Mouse (Mus musculus) spleen, adult 2 months (tissue): ENCODE measurements around the gene Smap1. TPM values are rescaled to one million over a fixed set of nuclear protein-coding genes. Genes with fewer than 3 reads are reported as not detected.

Experiments used
- DNase-seq, 2 experiments: peaks; one replicate each; pipeline versions ENCODE4 v3.0.0 to v3.0.0-alpha.2; 2012 to 2021; ENCODE audit warnings: low spot score in 2 of 2, low read depth in 1 of 2
- H3K27ac ChIP-seq: fragments of 200-500 bp; 2 replicates; pipeline ENCODE4 v1.5.1; 2012; ENCODE audit warnings: low read length, inconsistent platforms; ENCODE audit not compliant: insufficient read depth
- H3K27me3 ChIP-seq: fragments of 200-500 bp; 2 replicates; pipeline ENCODE4 v1.6.1; 2012; ENCODE audit warnings: mild to moderate bottlenecking, moderate library complexity, low read length, inconsistent platforms; ENCODE audit not compliant: control insufficient read depth, insufficient read depth
- H3K36me3 ChIP-seq: fragments of 200-500 bp; 2 replicates; pipeline ENCODE4 v1.6.1; 2012; ENCODE audit warnings: mild to moderate bottlenecking, low read length, inconsistent platforms; ENCODE audit not compliant: control insufficient read depth, insufficient read depth
- H3K4me1 ChIP-seq: fragments of 200-500 bp; 2 replicates; pipeline ENCODE4 v1.6.1; 2011; ENCODE audit warnings: inconsistent platforms; ENCODE audit not compliant: control insufficient read depth, insufficient read depth, insufficient read length
- H3K4me3 ChIP-seq: fragments of 200-500 bp; 2 replicates; pipeline ENCODE4 v1.5.1; 2011; ENCODE audit warnings: mild to moderate bottlenecking, inconsistent platforms; ENCODE audit not compliant: insufficient read depth, insufficient read length; ENCODE audit errors: extremely low read depth
- CTCF ChIP-seq: fragments of 200-500 bp; IDR thresholded peaks from 2 replicates; pipeline ENCODE4 v1.5.1; 2011; ENCODE audit warnings: mild to moderate bottlenecking, inconsistent platforms; ENCODE audit not compliant: insufficient read depth, insufficient read length, insufficient replicate concordance; ENCODE audit errors: extremely low read depth
- POLR2A ChIP-seq: fragments of 200-500 bp; IDR thresholded peaks from 2 replicates; pipeline ENCODE4 v1.6.1; 2011; ENCODE audit warnings: low read depth, low read length, inconsistent platforms
- WGBS: fragments of 180-500 bp; shearing (Covaris S2); methylation state at CpG from one replicate; pipeline ENCODE4 v1.1.7; 2018; 5-methylcytosine and 5-hydroxymethylcytosine counted together
- polyA plus RNA-seq: library from polyadenylated mRNA; depleted of rRNA; stranded (reverse); fragments of >200 nt; gene quantifications from 2 replicates; pipeline ENCODE4 v1.2.3, GENCODE M21; 2012

Gene Smap1
- polyA plus RNA-seq, 1 experiment = 24.3 TPM

DNA sequence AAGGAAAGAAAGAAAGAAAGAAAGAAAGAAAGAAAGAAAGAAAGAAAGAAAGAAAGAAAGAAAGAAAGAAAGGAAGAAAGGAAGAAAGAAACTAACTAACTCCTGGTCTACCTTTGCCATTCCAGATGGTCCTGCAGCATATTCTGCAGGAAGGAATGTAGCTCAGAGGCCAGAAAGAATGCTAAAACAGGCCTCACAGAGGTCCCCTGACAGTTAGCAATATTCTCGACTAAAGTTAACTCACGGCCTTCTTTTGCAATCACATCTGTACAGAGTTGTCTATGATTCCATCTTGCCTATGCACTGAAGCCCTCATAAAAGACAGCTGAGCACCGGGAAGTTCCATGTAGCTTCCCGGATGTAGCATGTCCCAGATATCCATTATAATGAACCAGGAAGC lies 33.4 kb upstream of the Smap1 start:
- Histone ChIP-seq H3K27me3 (no peaks in the 10 kb centered on the region; the same call in 1 of the 2 replicates), H3K27ac (no peak overlapping the region), H3K36me3 (no peaks in the 10 kb centered on the region), H3K4me1 (no peaks in the 10 kb centered on the region), H3K4me3 (no peak overlapping the region)
- TF ChIP-seq CTCF = no peak
- no peak for TF ChIP-seq POLR2A
- no peak for DNase-seq
- WGBS = 94% methylated on average over 4 of the region's 4 CpGs

DNA sequence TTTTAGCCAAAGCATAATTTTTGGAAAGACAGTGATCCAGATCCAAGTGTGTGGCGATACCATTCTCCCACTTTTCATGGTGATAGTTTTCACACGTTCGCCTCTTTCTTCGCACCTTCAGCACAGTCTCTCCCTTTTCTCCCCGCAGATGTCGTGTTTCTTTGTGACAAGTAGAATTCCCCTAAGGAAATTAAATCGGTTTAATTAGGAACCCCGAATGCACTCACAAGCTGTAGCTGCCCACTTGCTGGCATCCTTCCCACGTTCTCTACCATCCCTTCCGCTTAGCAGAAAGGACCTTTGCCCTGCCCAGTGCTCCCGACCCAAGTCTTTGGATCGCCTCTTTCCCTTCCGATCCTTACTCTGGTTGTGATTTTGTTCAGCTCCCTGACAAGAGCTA lies 31.8 kb upstream of the Smap1 start:
- Histone ChIP-seq H3K4me3 (no peak overlapping the region), H3K27ac (no peak overlapping the region), H3K4me1 (no peaks in the 10 kb centered on the region), H3K36me3 (no peaks in the 10 kb centered on the region), H3K27me3 (no peaks in the 10 kb centered on the region)
- TF ChIP-seq POLR2A (no peak), CTCF (no peak)
- 89% methylated on average over 13 of the region's 13 CpGs for WGBS
- DNase-seq = no peak

DNA sequence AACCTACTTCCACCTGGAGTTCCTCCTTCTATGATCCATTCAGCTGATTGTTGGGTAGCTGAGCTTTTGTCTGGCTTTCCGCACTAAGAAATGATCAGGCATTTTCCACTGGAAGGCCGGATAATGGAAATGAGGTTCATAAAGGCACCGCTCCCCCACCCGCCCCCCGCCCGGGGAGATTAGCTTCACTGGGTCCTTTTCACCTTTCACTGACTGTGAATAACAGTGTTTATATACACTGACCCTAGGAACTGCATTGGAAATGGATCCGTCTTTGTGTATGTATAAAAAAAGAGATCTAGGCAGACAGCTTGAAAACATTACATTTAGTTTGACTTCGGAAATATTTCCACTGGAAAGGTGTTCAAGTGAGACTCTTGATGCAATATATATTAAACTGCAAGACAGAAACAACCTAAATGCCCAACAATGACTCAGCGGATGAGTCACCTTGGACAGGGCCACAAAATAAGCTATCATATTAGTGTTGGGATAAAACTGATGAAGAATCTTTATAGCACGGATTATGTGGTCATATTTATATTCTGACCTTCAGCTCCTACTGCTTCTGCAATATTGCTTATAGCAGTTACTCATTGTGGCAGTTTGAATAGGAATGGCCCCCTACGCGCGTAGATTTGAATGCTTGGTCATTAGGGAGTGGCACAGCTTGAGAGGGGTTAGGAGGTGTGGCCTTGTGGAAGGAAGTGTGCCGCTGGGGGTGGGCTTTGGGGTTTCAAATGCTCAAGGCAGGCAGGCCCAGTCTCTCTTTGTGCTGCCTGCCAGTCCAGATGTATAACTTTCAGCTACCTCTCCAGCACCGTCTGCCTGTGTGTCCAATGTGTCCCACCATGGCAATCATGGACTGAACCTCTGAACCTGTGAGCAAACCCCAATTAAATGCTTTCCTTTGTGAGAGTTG lies 26.9 kb upstream of the Smap1 start:
- no peaks in the 10 kb centered on the region for H3K4me1 ChIP-seq
- 94% methylated on average over 15 of the region's 15 CpGs for WGBS
- no peaks in the 10 kb centered on the region for H3K36me3 ChIP-seq
- no peaks in the 10 kb centered on the region for H3K27me3 ChIP-seq
- no peak for TF ChIP-seq CTCF
- TF ChIP-seq POLR2A = no peak
- DNase-seq = no peak
- no peak overlapping the region for H3K4me3 ChIP-seq
- no peak overlapping the region for H3K27ac ChIP-seq

DNA sequence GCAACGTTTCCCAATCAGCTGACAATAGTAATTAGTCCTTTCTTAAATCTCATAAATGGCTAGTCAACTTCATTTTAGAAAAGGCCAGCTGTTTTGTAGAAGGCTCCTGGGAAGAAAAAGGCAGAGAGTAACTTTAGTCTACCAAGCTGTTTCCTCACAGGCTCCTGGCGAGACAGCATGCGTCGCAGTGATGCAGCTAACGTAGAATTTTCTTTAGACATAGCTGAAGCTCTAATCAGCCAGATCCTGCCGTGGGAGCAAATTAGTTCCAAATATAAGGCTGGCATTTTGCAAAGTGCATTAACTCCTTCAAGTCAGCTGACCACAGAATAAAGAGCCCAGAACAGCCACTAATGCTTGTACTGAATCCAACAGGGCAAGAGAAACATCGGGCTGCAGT lies 26.2 kb upstream of the Smap1 start:
- H3K4me3 ChIP-seq = no peak overlapping the region
- no peaks in the 10 kb centered on the region for H3K36me3 ChIP-seq
- no peaks in the 10 kb centered on the region for H3K4me1 ChIP-seq
- no peak overlapping the region for H3K27ac ChIP-seq
- WGBS = 91% methylated on average over 7 of the region's 7 CpGs
- no peak for TF ChIP-seq POLR2A
- no peak for TF ChIP-seq CTCF
- DNase-seq = no peak
- no peaks in the 10 kb centered on the region for H3K27me3 ChIP-seq

DNA sequence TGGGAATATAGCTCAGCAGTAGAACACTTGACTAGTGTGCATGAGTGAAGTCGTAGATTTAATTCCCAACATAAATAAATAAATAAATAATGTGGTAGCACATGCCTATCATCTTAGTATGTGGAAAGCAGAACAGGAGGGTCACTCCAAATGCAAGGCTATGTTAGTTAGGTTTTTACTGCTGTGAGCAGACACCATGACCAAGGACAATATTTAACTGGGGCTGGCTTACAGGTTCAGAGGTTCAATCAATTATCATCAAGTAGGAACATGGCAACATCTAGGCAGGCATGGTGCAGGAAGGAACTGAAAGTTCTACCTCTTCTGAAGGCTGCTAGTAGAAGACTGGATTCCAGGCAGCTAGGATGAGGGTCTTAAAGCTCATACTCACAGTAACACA lies 22.0 kb upstream of the Smap1 start:
- WGBS = 92% methylated on average over 1 of the region's 1 CpGs
- no peak for TF ChIP-seq CTCF
- no peak for TF ChIP-seq POLR2A
- Histone ChIP-seq H3K4me1 (no peaks in the 10 kb centered on the region), H3K27ac (no peak overlapping the region), H3K36me3 (no peaks in the 10 kb centered on the region), H3K4me3 (no peak overlapping the region), H3K27me3 (no peaks in the 10 kb centered on the region)
- DNase-seq = no peak

DNA sequence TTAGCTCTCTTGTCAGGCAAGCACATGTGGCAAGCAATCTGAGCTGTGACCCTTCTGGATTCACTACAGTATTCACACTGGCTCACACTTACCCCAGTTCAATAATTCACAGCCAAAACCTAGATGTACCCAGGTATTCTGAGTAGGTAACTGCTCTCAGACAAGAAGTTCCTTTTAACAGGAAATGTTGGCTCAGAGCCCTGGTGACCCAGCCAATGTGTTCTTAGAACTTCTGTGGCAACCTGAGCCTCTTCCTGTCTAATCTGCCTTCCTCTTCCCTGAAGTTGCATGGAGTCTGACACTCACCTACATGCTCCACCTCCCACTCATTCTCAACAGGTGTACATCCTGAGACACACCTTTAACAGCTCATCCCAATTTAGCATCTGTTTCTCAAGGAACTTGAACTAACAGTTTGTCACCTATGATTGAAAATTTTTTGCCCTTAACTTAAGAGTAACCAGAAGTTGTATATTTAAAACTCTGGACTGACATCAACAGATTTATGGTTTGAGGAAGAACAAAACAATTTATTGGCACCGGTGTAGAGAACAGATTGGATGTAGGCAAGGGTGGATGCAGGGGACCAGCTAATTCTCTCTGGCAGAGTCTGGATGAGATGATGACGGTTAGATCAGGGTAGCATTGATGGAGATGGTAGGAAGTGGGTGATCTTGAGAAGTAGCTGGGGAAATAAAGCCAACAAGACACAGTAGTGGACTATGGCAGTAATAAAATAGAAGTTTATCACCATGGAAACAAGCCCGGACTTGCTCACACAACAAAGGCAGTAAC lies 21.2 kb upstream of the Smap1 start:
- TF ChIP-seq POLR2A (no peak), CTCF (no peak)
- no peaks in the 10 kb centered on the region for H3K36me3 ChIP-seq
- 51% methylated on average over 3 of the region's 3 CpGs for WGBS

More for the DNA sequence above, 21.2 kb upstream of the Smap1 start:
- H3K27ac ChIP-seq = no peak overlapping the region
- H3K4me3 ChIP-seq = no peak overlapping the region
- no peaks in the 10 kb centered on the region for H3K4me1 ChIP-seq
- DNase-seq = no peak
- no peaks in the 10 kb centered on the region for H3K27me3 ChIP-seq
